Mouse (Mus musculus) heart, postnatal 0 days (tissue): ENCODE data around the gene Atox1.

Source experiments
- CTCF ChIP-seq: IDR thresholded peaks from 2 replicates; pipeline ENCODE4 v1.5.1; 2016; ENCODE audit warnings: antibody characterized with exemption, control low read depth, low read depth
- EP300 ChIP-seq: IDR thresholded peaks from 2 replicates; pipeline ENCODE4 v1.6.1; 2016; ENCODE audit warnings: antibody characterized with exemption, low read depth

DNA sequence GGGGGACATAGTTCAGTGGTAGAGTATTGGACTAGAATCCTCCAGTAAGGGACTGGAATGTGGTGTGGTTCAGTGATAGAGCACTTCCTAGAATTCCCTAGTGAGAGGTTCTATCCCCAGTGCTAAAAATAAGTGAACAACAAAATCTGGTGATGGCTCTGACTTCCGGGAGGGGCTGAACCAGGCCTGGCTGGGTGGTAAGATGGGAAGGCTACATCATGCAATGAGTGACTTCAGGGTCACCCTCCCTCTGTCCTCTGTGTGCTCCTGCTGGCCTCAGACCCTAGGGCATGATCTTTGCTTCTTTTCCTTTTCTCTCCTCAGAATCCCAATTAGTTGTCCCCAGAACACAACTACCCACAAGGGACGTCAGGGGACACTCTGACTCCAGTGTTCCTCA lies 64.0 kb downstream of the Atox1 start:
- TF ChIP-seq CTCF (peak; percentile 18; the same call in 1 of the 2 replicates), EP300 (no peak)
